Mouse (Mus musculus): Measurements from ENCODE around the gene Nmur1. TPM values are rescaled to one million over a fixed set of nuclear protein-coding genes. Genes with fewer than 3 reads are reported as not detected.

Gene Nmur1
- total RNA-seq, 2 experiments from 2014 or later = not detected

DNA sequence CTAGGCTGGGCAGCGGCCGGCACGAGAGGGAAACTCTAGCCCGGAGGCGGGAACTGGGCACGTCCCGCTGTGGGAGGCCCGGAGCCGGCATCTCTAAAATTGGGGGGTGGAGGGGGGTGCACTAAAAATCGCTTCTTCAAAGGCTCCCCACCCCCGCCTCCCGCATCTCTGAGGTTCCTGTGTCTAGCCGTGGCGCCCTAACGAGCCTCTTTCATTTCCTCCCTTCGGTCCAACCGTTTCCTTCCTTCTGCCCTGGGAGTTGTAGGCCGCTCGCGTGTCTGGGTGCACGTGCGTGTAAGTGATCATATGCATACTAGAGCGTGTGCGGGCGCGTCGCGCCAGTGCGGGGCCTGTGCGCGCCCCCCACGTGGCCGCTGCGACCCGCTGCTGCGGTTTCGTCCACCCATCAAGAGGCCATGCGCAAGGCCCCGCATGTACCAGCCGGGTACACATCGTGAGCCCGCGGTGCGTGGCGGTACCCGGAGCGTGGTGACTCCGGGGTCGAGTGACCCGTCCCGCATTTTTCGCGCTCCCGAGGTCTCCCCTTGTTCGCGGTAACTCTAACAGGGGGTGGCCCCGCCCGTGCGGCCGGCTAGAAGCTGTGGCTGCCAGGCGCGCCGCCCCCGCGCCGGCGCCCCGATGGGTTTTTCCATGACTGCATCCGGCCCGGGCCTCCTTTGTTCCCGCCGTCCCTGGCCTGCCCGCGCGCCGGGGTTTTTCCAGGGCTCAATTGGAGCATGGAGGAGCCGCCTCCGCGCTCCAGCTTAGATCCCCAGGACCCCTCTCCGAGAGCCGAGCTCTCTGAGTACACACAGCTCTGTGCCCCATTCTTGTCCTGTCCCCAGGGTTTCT, 16.2 kb upstream of the Nmur1 start:
- DNase-seq (ENCODE audit: low spot score in 2 of 2) = peak; percentile 86 to 89
- intact Hi-C loops (cut with DNase I) = loop anchor here (1.0 kb wide), 2 partner anchors 45 to 59 kb away; no protein-coding TSS in a partner anchor

DNA sequence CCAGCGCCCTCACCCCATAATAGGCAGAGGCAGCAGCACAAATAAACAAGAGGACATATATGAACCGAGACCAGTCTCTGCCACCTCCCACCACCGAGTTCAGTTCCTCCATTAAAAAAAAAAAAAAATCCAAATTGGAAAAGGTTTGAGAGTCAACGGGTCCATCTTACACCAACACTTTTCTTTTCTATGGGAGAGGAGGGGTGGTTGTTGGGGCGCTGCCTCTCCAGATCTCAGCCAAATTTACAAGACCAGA, 15.6 kb upstream of the Nmur1 start:
- no peak for DNase-seq (ENCODE audit: low spot score in 2 of 2)
- intact Hi-C loops (cut with DNase I) = loop anchor here (1.0 kb wide), 1 partner anchor 60 kb away; no protein-coding TSS in a partner anchor

DNA sequence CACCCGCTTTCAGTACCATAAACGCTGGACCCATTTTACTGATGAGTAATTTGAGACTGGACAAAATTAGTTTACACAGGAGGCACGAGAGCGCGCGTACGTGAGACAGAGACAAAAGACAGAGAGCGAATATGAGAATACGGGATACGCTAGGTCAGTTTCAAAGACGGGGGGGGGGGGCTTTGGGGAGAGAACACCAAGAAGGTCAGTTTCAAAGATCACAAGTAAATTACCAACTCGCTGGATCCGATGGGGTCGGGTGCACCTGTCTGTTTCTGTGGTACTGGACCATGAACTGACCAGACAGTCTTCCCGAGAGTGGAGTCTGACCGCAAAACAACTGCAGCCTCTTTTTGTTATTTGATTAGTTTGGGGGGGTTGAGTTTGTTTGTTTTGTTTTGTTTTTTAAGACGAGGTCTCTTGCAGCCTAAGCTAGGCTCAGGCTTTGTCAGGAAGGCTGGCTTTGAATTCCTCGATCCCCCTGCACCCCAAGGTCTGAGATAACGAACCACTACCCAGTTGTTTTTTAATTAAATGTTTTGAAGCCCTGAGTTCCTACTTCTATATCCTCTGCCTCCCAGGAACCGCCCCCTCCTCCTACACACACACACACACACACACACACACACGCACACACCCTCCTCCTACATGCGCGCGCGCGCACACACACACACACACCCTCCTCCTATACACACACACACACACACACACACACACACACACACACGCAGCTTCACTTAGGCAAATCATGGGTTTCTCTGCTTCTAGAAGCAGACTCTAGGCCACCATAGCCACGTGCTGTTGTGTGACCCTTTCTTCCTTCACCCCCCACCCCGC, 15.1 kb upstream of the Nmur1 start:
- peak; percentile 41 to 47 for DNase-seq (ENCODE audit: low spot score in 2 of 2)
- intact Hi-C loops (cut with DNase I) = loop anchor here (1.0 kb wide), 3 partner anchors 60 to 91 kb away; no protein-coding TSS in a partner anchor

DNA sequence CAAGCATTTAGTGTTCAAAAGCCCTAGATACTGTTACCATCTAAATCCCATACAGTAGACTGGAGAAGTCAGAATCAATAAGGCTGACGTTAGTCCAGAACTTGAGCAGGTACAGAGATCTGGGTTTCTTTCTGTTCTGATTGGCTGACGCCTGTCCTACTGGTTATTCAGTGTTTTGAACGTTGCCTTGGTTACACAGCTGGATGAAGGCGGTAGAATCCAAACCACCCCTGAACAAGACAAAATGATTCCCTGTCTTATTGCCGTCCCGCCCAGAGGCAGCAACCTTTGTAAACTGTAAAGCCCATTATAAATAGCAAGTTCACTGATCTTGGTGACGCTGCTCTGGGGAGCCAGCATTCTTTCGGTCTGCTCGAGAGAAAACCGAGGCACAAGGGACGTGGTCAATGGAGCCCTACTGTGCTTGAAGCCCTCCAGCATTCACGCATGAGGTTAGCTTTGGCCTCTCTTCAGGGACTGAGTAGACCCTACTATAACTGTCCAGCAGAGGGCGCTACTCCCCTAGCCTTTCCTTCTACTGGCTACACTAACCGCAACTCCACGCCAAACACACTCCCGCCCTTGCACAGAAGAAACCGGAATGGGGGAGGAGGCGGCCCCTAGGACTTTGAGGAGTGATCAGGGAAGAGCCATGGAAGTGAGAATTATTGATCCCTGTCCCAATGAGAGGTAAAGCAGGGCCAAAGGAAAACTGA, 14.3 kb upstream of the Nmur1 start:
- DNase-seq (ENCODE audit: low spot score in 2 of 2) = peak; percentile 95 to 96
- intact Hi-C loops (cut with DNase I) = loop anchor here (1.0 kb wide), 2 partner anchors 88 to 92 kb away; no protein-coding TSS in a partner anchor

DNA sequence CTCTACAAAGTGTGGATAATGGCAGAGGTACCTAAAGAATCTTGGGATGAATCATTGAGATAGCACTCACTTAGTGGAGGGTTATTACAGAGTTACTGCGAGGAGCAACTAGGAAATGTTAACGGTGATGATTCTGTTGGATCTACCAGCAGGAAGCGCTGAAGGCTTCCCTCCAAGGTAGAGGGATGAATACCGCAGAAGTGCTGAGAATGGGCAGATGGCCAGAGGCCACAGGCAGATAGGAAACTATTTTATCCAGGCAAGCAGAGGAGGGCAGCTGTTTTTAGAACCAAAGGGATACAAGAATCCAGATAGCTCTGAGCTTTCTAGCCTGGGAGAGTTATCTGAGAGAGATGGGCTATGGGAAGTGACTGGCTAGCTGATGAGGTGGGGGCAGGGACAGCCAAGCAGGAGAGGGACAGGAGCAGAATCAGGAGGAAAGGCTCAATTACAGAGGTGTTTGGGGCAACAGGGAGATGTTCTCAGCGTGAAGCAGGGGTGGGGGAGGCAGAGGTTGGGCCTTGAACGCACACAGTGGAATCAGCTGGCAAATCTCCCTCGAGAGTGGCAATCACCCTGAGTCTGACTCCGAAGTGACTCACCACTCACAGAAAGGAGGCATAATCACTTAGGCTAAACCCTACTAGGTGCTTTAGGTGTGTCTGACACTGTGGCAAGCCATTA, 13.6 kb upstream of the Nmur1 start:
- intact Hi-C loops (cut with DNase I) = loop anchor here (1.0 kb wide), 2 partner anchors 89 to 93 kb away; no protein-coding TSS in a partner anchor
- DNase-seq (ENCODE audit: low spot score in 2 of 2) = peak in 1 of 2 experiments; percentile 38

DNA sequence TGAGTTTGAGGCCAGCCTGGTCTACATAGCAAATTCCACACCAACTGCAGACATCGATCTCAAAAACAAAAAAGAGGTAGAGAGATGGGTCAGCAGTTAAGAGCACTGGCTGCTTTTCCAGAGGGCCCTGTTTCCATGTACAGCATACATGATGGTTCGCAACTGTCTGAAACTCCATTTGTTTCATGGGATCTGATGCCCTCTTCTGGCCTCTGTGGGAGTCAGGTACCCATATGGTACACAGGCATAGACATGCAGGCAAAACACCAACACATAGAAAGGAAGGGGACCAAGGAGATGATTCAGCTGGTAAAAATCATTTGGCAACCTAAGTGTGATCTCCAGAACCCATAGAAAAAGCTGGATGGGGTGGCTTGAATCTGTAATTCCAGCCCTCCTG, 12.5 kb upstream of the Nmur1 start:
- DNase-seq (ENCODE audit: low spot score in 2 of 2) = no peak
- intact Hi-C loops (cut with DNase I) = no loop called here

DNA sequence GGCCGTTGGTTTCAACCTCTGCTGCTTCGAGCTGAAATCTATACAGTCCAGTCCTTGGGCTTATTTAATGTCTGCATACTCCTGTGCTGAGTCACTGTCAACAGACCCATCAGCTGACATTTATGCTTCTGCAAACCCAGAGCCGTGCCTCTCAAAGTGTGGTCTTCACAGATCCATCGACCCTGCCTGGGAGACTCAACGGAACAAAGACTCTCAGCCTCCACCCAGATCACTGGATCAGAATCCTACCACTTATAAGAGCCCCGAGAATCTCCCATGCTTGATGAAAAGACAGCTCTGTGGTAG, 11.9 kb upstream of the Nmur1 start:
- DNase-seq (ENCODE audit: low spot score in 2 of 2) = no peak
- intact Hi-C loops (cut with DNase I) = no loop called here

DNA sequence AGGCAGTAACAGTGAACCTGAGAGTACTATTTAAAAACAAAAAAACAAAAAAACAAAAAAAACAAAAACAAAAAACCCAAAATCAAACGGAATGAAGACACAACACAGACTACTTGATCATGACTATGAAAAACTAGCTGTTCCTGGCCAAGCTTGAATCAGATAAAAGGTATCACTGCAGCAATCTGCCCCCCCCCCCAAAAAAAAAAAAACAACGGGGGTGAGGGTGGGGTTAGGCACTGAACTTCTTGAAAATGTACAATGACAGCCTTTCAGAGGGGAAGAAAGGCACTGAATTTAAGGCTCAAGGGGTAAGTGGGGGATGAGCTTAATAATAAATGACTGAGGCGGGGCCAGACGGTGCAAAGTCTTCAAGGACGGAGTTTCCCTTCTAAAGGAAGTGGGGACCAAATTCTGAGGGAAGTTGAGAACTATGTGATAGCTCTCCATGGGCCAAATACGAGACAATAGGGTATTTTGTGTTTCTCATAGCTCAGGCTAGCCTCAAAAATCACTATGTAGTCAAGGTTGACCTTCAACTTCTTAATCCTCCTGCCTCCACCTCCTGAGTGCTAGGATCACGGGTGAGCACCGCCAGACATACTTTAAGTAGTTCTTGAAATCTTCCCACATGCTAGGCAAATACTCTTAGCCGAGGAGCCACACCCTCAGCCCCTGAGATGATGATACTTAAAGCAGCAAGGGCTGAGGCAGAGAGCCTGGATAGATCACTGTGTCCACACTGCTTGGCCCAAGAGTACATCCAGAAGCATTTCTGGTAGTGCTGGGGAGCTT, 11.4 kb upstream of the Nmur1 start:
- DNase-seq (ENCODE audit: low spot score in 2 of 2) = no peak
- intact Hi-C loops (cut with DNase I) = no loop called here

DNA sequence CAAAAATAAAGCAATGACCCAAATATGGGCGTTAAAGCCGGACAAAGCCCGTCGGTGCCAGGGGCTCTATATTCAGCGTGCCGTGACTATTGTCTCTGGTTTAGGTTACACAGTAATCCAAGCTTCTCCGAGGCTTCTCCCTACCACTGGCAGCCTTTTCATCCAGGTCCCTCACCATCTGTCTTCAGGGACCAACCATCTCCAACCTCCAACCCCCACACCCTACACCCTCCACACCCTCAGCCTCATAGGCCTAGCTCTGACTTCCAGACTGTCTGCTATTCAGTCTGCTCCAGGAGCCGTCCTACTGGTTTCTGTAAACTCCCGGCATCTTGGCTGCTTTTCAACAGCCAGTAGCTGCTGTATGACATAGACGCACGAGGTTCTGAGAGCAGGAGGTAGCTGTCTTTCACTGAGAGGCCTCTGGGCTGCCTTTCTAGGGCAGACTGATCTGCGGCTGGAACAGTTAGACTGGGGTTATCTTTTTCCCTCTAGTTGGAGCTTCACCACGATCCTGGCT, 9.3 kb upstream of the Nmur1 start:
- intact Hi-C loops (cut with DNase I) = loop anchor here (1.0 kb wide), 1 partner anchor 65 kb away; no protein-coding TSS in a partner anchor
- DNase-seq (ENCODE audit: low spot score in 2 of 2) = peak; percentile 56 to 88

DNA sequence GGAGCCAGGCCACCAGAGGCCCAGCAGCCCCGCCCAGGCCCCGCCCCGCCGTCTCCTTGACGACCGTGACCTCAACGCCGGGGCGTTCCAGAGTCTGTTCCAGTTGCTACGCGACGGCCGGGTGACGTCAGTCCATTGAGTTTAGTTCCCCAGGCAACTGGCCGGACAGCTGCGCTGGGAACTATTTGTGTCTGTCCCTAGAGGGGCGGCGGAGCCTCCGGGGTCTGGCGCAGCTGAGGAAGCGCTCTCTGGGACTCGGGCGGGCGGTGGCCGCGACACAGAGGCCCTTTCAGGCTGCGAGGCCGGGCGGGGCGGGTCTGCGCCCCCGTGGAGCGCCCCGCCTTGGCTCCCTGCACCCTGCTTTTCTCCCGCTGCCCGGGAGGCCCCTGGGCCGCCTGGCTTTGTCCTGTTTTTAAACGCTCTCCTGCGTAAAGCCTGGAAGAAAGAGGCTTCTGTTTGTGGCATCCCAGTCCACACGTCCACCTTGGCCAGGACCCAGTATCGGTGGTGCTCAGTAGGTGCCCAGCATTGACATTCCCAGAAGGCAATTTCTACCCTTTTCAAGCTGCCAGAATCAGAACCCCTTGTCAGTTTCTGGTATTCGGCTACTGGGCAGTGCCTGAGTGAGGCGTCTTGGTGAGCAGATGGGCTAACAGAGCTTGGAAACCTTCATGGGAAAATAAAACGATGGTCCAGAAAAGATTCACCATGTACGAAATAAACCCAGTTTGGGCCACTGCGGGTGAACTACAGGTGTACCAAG, 8.6 kb upstream of the Nmur1 start:
- intact Hi-C loops (cut with DNase I) = loop anchor here (1.0 to 5.0 kb wide), 3 partner anchors 47 to 66 kb away; no protein-coding TSS in a partner anchor
- peak; percentile 99 for DNase-seq (ENCODE audit: low spot score in 2 of 2)

DNA sequence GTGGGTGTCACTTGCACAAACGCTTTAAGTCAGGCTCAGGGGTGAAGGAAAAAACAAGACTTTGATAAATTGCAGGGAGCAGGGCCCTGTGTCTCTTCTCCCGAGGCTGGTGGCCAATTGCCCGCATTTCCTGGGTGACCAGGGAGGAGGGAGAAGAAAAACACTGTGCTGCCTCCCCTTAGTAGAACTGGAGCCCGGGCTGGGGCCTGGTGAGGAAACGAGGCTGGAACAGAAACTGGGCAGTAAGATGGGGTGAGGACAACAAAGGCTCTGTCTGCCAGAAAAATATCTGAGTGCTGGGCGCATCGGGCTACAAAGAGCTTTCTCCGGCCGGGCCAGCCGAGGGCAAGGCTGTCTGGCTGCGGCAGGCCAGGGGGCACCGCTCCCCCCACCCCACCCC, 8.0 kb upstream of the Nmur1 start:
- intact Hi-C loops (cut with DNase I) = loop anchor here (5.0 kb wide), 2 partner anchors 47 to 62 kb away; no protein-coding TSS in a partner anchor
- no peak for DNase-seq (ENCODE audit: low spot score in 2 of 2)

DNA sequence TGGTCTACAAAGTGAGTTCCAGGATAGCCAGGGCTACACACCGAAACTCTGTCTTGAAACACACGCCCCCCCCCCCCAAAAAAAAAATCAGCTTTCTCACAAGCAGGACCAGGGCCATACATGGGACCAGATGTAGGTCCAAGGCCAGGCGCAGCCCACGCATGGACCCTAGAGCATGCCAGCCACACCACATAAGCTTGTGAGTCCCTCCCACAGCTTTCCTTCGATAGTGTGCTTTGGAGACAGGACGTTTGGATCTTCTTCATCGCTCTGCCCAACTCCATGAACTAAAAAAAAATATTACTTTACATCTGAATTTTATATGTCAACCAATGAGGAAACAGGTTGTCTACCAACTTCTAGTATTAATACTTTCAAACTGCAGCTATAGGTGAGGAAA, 7.3 kb upstream of the Nmur1 start:
- intact Hi-C loops (cut with DNase I) = loop anchor here (5.0 kb wide), 2 partner anchors 46 to 61 kb away; no protein-coding TSS in a partner anchor
- no peak for DNase-seq (ENCODE audit: low spot score in 2 of 2)

DNA sequence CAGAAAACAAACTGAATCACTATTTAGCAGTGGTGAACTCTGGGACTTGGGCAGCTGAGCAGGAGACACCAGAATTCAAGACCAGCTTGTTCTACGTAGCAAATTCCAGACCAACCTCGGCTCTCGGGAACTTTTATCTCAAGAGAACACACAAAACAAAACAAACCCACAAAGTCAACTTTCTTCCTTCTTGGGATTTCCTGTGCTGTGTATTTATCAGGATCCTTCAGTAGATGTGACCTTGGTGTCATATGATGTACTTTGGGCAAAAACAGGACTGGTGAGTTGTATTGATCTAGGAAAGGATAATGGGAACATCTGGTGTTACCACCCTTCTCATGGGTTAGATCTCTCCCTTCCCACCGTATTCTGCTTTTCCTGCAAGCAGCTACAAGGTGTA, 6.8 kb upstream of the Nmur1 start:
- intact Hi-C loops (cut with DNase I) = loop anchor here (5.0 kb wide), 2 partner anchors 45 to 60 kb away; no protein-coding TSS in a partner anchor
- no peak for DNase-seq (ENCODE audit: low spot score in 2 of 2)

DNA sequence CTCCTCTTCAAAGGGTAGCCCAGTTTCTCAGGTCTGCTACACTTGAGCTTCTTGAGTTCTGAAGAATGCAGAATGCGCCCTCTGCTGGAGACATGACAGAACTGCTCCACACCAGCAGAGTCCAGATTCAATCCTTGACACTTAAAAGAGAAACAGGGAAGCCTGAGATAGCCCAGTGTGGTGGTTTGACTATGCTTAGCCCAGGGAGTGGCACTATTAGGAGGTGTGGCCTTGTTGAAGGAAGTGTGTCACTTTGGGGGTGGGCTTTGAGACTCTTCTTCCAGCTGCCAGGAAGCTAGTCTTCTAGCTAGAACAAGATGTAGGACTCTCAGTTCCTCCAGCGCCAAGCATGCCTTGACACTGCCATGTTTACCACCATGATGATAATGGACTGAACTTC, 4.0 kb upstream of the Nmur1 start:
- DNase-seq (ENCODE audit: low spot score in 2 of 2) = peak; percentile 81 to 90
- intact Hi-C loops (cut with DNase I) = loop anchor here (2.0 to 5.0 kb wide), 3 partner anchors 13 to 58 kb away; no protein-coding TSS in a partner anchor

DNA sequence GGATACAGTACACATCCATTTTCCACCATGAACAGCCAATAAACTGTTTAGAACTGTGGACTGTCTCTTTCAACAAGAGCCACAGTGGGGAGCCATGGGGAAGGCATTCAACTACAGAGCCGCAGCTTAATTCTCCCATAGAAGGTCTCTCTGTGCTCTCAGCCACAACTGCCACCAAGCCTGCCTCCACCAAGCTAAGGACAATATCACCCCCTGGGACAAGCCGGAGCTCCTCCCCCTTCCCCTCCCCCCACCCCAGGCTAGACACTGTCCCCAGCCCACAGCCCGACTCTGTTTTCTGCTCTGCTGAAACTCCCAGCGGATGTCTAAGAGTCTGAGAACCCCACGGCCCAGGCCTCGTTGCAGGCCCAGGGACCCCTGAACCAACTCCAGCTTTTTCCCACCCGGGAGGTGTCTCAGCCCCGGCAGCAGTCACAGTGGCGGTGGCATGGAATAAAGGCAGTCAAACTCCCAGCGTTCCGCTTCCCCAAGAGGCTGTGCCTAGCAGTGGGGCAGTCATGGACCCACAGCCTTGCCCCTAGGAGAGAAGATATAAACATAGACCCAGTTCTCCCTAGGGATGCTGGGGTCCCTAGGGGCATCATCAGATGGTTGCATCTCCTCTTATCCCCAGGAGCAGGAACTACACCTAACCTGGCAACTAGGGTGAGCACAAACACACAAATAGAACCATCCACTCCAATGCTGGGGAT, 1.0 kb downstream of the Nmur1 start:
- intact Hi-C loops (cut with DNase I) = no loop called here
- no peak for DNase-seq (ENCODE audit: low spot score in 2 of 2)

DNA sequence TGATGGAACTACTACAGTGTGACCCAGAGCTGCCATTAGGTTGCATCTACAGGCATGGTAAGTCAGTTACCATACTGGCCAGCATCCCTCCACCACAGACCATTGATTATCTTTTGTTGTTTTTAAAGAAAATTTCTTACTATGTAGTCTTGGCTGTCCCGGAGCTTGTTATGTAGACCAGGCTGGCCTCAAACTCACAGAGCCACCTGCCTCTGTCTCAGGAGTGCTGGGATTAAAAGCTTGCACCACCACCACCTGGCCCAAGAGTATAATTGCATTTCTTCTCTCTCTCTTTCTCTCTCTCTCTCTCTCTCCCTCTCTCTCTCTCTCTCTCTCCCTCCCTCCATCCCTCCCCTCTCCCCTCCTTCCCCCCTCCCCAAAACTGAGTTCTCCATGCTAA, 1.7 kb downstream of the Nmur1 start:
- no peak for DNase-seq (ENCODE audit: low spot score in 2 of 2)
- intact Hi-C loops (cut with DNase I) = no loop called here

DNA sequence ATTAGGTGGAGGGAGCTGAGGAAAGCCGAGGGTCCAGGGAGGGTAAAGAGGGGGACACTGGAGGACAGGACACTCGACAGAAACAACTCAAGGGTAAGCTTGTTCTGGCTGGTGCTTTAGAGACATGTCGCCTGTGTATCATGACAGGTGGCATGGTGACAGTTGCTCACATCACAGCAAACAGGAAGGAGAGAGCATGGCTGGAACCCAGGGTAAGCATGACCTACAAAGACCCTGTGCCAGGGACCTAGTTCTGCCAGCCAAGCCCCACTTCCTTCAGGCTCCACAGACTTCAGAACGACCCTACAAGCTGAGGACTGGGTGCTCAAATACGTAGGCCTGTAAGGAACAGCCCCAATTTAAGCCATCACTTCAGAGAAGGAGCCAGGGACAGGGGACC, 2.1 kb downstream of the Nmur1 start:
- no peak for DNase-seq (ENCODE audit: low spot score in 2 of 2)
- intact Hi-C loops (cut with DNase I) = no loop called here
